Mouse (Mus musculus) lung, postnatal 4 days (tissue): ENCODE results near the gene Fyb2.
"Not testable (repeated sequence)": the region's sequence is repeated elsewhere in the genome, so short reads cannot be mapped to it uniquely, and the experiment has no call there.

Experiments used
- DNase-seq, 2 experiments: peaks; one replicate each; pipeline ENCODE4 v3.0.0; 2021

Fyb2 gene

GRCm38 (mm10) chr4:104941895-104942294, 28.6 kb downstream of the Fyb2 start:
- no peak for DNase-seq

- no peak for DNase-seq
These were observed 31.2 kb downstream of the Fyb2 start for GRCm38 (mm10) chr4:104944482-104944881.

GRCm38 (mm10) chr4:104948886-104949285, 35.6 kb downstream of the Fyb2 start:
- DNase-seq, result peak; percentile 36 to 60

GRCm38 (mm10) chr4:104949304-104949703, 36.0 kb downstream of the Fyb2 start:
- no peak for DNase-seq

- DNase-seq, result no peak
These were observed 38.1 kb downstream of the Fyb2 start for GRCm38 (mm10) chr4:104951280-104951878.

- DNase-seq, result no peak
These were observed 43.4 kb downstream of the Fyb2 start for GRCm38 (mm10) chr4:104956691-104957090.

- DNase-seq, result no peak
These were observed 48.2 kb downstream of the Fyb2 start for GRCm38 (mm10) chr4:104961431-104961830.

GRCm38 (mm10) chr4:104972606-104973005, 59.4 kb downstream of the Fyb2 start:
- DNase-seq, result no peak

GRCm38 (mm10) chr4:104975162-104975830, 62.0 kb downstream of the Fyb2 start:
- DNase-seq, result no peak

- DNase-seq, result no peak
These were observed 72.8 kb downstream of the Fyb2 start for GRCm38 (mm10) chr4:104985960-104986632.

- DNase-seq, result no peak
These were observed 74.4 kb downstream of the Fyb2 start for GRCm38 (mm10) chr4:104987631-104988030.

GRCm38 (mm10) chr4:104988102-104988501, 74.8 kb downstream of the Fyb2 start:
- DNase-seq, result no peak

GRCm38 (mm10) chr4:104988709-104989108, 75.5 kb downstream of the Fyb2 start:
- DNase-seq, result no peak

GRCm38 (mm10) chr4:104990016-104990415, 76.8 kb downstream of the Fyb2 start:
- no peak for DNase-seq

- DNase-seq, result no peak
These were observed 77.4 kb downstream of the Fyb2 start for GRCm38 (mm10) chr4:104990686-104991085.

GRCm38 (mm10) chr4:104992271-104992670, 79.0 kb downstream of the Fyb2 start:
- DNase-seq, result no peak

- no peak for DNase-seq
These were observed 80.1 kb downstream of the Fyb2 start for GRCm38 (mm10) chr4:104993140-104993874.

GRCm38 (mm10) chr4:104999702-105000101, 86.4 kb downstream of the Fyb2 start:
- no peak for DNase-seq

GRCm38 (mm10) chr4:105001736-105002135, 88.5 kb downstream of the Fyb2 start:
- DNase-seq, result no peak

- DNase-seq, result no peak
These were observed 90.9 kb downstream of the Fyb2 start for GRCm38 (mm10) chr4:105004135-105004534.

- DNase-seq, result not testable (repeated sequence)
These were observed 91.4 kb downstream of the Fyb2 start for GRCm38 (mm10) chr4:105004649-105005048.

GRCm38 (mm10) chr4:105007360-105008018, 94.2 kb downstream of the Fyb2 start:
- no peak for DNase-seq

- no peak for DNase-seq
These were observed 100.5 kb downstream of the Fyb2 start for GRCm38 (mm10) chr4:105013718-105014117.
